Mouse (Mus musculus): ENCODE data around the gene Cdk18. TPM values are rescaled to one million over a fixed set of nuclear protein-coding genes. Genes with fewer than 3 reads are reported as not detected.

Cdk18 gene
- 1.0 and 2.5 TPM in 2 replicates for total RNA-seq (2012; rRNA removed)
- 0.32 TPM in 1 of 2 replicates, not detected in the other for total RNA-seq (2014; rRNA removed)
- 1.1 and 1.3 TPM in 2 replicates for polyA plus RNA-seq (2012; ENCODE audit: insufficient read length, low read depth)

DNA sequence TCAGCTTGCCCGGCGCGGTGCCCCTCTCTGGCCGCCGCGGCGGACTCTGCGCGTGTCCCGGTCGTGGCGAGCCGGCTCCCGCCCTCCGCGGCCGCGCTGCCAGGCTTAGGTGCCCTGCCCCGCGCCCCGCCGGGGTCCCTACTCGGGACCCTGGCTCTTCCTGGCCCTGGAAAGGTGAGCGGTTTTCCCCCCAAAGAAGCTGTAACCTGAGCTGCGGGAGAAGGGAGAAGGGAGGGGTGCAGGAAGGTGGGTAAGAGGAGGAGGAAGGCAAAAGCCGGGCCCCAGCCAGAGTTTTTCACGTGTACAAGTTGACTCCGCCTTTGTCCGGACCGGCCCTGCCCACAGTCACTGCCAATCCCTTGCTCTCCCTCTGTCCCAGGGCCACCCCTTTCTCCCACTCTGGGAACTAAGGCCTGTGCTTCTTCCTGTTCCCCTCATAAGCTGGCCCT, at the start of gene Cdk18:
Cdk18 (minus strand) TSS at position 269 of the 449 bp plus-strand sequence.
- Histone ChIP-seq H3K4me1 (ENCODE audit: control insufficient read depth in 1 of 2, insufficient read depth in 2 of 2) (peaks cover 0 to 8% of the 10 kb centered on the region in 2 experiments; a peak in 3 of 4 replicates), H3K27me3 (replicated peaks) (peaks cover 24% of the 10 kb centered on the region), H3K4me2 (ENCODE audit: insufficient read depth, low read depth, poor library complexity, severe bottlenecking) (peak within 1 kb of the TSS; percentile 41), H3K27ac (ENCODE audit: insufficient read depth, low read depth) (no peak within 1 kb of the TSS), H3K4me3 (replicated peaks in 1 of 3; ENCODE audit: low read depth in 2 of 3, low read length in 2 of 3, poor library complexity in 1 of 3) (peak within 1 kb of the TSS in 1 of 3 experiments; percentile 62), H3K9ac (ENCODE audit: insufficient read depth, low read depth) (peak within 1 kb of the TSS; percentile 45), H3K9me3 (replicated peaks; ENCODE audit: low read length) (no peaks in the 10 kb centered on the region), H3K36me3 (replicated peaks in 1 of 2; ENCODE audit: control insufficient read depth in 1 of 2, insufficient read depth in 1 of 2, low read length in 1 of 2) (no peaks in the 10 kb centered on the region), H3K79me2 (replicated peaks; ENCODE audit: control insufficient read depth, extremely low read depth, insufficient read depth, poor library complexity, severe bottlenecking) (no peaks in the 10 kb centered on the region)
- in situ Hi-C loops (cut with MboI; ENCODE audit: low pct_ligation_motif_present, low pct_unique_long_range_greater_than_20kb, low sequenced_read_pairs) (no loop called here), dilution Hi-C loops (cut with MboI; ENCODE audit: extremely low pct_ligation_motif_present, extremely low pct_unique_long_range_greater_than_20kb, low sequenced_read_pairs) (no loop called here)
- DNase-seq (ENCODE audit: extremely low read depth) = no peak
- TF ChIP-seq SMC3 (IDR thresholded peaks at IDR 0.05; ENCODE audit: low read depth, low read length) (no peak), POLR2A (IDR thresholded peaks at IDR 0.05; ENCODE audit: low read depth, low read length) (peak; percentile 22; the same call in 1 of the 2 replicates)

DNA sequence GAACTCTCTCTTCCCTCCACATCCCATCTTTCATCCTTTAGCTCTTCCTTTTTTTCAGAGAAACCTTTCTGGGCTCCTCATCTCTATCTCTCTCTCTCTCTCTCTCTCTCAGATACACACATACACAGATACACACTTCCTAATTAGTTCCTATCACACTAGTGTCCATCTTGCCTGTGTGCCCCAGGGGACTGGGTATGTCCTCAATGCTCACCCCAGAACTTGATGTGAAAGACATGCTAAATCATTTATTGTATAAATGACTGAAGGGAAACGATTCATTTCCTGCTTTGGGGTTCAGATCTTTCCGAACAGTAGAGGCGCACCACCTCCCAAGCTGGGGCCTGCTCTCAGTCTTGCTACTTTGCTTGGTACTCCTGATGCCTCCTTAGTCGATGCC, 49.7 kb upstream of the Cdk18 start:
- no peak for DNase-seq (ENCODE audit: extremely low read depth)
- Histone ChIP-seq H3K79me2 (replicated peaks; ENCODE audit: control insufficient read depth, extremely low read depth, insufficient read depth, poor library complexity, severe bottlenecking) (no peaks in the 10 kb centered on the region), H3K9me3 (replicated peaks; ENCODE audit: low read length) (peaks cover 3% of the 10 kb centered on the region), H3K9ac (ENCODE audit: insufficient read depth, low read depth) (no peak overlapping the region), H3K4me2 (ENCODE audit: insufficient read depth, low read depth, poor library complexity, severe bottlenecking) (no peak overlapping the region), H3K4me1 (ENCODE audit: control insufficient read depth in 1 of 2, insufficient read depth in 2 of 2) (peaks cover 3 to 28% of the 10 kb centered on the region in 2 experiments; a peak in 2 of 4 replicates), H3K36me3 (replicated peaks in 1 of 2; ENCODE audit: control insufficient read depth in 1 of 2, insufficient read depth in 1 of 2, low read length in 1 of 2) (no peaks in the 10 kb centered on the region), H3K27ac (ENCODE audit: insufficient read depth, low read depth) (no peak overlapping the region), H3K4me3 (replicated peaks in 1 of 3; ENCODE audit: low read depth in 2 of 3, low read length in 2 of 3, poor library complexity in 1 of 3) (no peak overlapping the region), H3K27me3 (replicated peaks) (peaks cover 28% of the 10 kb centered on the region)
- in situ Hi-C loops (cut with MboI; ENCODE audit: low pct_ligation_motif_present, low pct_unique_long_range_greater_than_20kb, low sequenced_read_pairs) (no loop called here), dilution Hi-C loops (cut with MboI; ENCODE audit: extremely low pct_ligation_motif_present, extremely low pct_unique_long_range_greater_than_20kb, low sequenced_read_pairs) (no loop called here)
- TF ChIP-seq CTCF (conservative IDR thresholded peaks at IDR 0.05 in 1 of 2, IDR thresholded peaks at IDR 0.05 in 1 of 2; ENCODE audit: low read depth in 2 of 2, low read length in 2 of 2) (no peak), MEF2A (IDR thresholded peaks at IDR 0.05; ENCODE audit: borderline replicate concordance, low read depth, low read length) (no peak), IRF4 (IDR thresholded peaks at IDR 0.05; ENCODE audit: low read depth, low read length) (no peak), HCFC1 (IDR thresholded peaks at IDR 0.05; ENCODE audit: low read depth, low read length) (no peak), SIN3A (IDR thresholded peaks at IDR 0.05; ENCODE audit: low read length) (no peak), POLR2AphosphoS2 (IDR thresholded peaks at IDR 0.05; ENCODE audit: low read depth, low read length) (no peak), TCF12 (IDR thresholded peaks at IDR 0.05; ENCODE audit: low read depth, low read length) (no peak), UBTF (IDR thresholded peaks at IDR 0.05; ENCODE audit: low read depth, low read length) (no peak), ZMIZ1 (IDR thresholded peaks at IDR 0.05; ENCODE audit: low read depth, low read length) (no peak), ZC3H11A (IDR thresholded peaks at IDR 0.05; ENCODE audit: low read depth, low read length) (no peak), USF1 (IDR thresholded peaks at IDR 0.05; ENCODE audit: low read depth, low read length) (no peak), ETS1 (conservative IDR thresholded peaks at IDR 0.05; ENCODE audit: low read depth, low read length) (no peak), POLR2A (IDR thresholded peaks at IDR 0.05; ENCODE audit: low read depth, low read length) (no peak), JUN (IDR thresholded peaks at IDR 0.05; ENCODE audit: insufficient read depth, low read depth, low read length) (no peak), NELFE (IDR thresholded peaks at IDR 0.05; ENCODE audit: low read depth, low read length) (no peak), MAX (IDR thresholded peaks at IDR 0.05; ENCODE audit: low read length) (no peak), CHD2 (IDR thresholded peaks at IDR 0.05; ENCODE audit: low read length) (no peak)

Data from CH12.LX (cell line).